Mouse (Mus musculus) midbrain, embryonic 11.5 days (tissue): ENCODE data around the gene Rab26. TPM values are rescaled to one million over a fixed set of nuclear protein-coding genes. Genes with fewer than 3 reads are reported as not detected.
A peak's percentile ranks its signal among the peaks of the same experiment; 100 is the strongest.

Source experiments
- ATAC-seq: fragments of 200-750 bp; cut with Nextera tagmentation; 2 replicates; pipeline ENCODE4 v1.8.0; 2017; ENCODE audit warnings: moderate TSS enrichment, moderate library complexity; ENCODE audit not compliant: low FRiP score
- DNase-seq: peaks from one replicate; pipeline ENCODE4 v3.0.0; 2015; ENCODE audit warnings: low spot score; ENCODE audit errors: missing footprints
- H3K27ac ChIP-seq: fragments of 300-500 bp; sonication (generic); 2 replicates; pipeline ENCODE4 v1.5.1; 2014; ENCODE audit warnings: low read depth, low read length
- H3K27me3 ChIP-seq: fragments of 300-500 bp; sonication (generic); 2 replicates; pipeline ENCODE4 v1.6.1; 2014; ENCODE audit warnings: mild to moderate bottlenecking, low read length, moderate library complexity, mixed read lengths; ENCODE audit not compliant: control insufficient read depth, insufficient read depth
- H3K36me3 ChIP-seq: fragments of 300-500 bp; sonication (generic); 2 replicates; pipeline ENCODE4 v1.6.1; 2014; ENCODE audit warnings: mild to moderate bottlenecking, low read length, moderate library complexity, mixed read lengths; ENCODE audit not compliant: control insufficient read depth, insufficient read depth
- H3K4me1 ChIP-seq: fragments of 300-500 bp; sonication (generic); 2 replicates; pipeline ENCODE4 v1.6.1; 2014; ENCODE audit warnings: low read length; ENCODE audit not compliant: control insufficient read depth, insufficient read depth
- H3K4me2 ChIP-seq: fragments of 300-500 bp; sonication (generic); 2 replicates; pipeline ENCODE4 v1.6.1; 2014; ENCODE audit warnings: mild to moderate bottlenecking, moderate library complexity
- H3K4me3 ChIP-seq: fragments of 300-500 bp; sonication (generic); 2 replicates; pipeline ENCODE4 v1.5.1; 2014; ENCODE audit warnings: low read depth, low read length
- H3K9ac ChIP-seq: fragments of 300-500 bp; sonication (generic); 2 replicates; pipeline ENCODE4 v1.6.1; 2014; ENCODE audit warnings: low read length
- H3K9me3 ChIP-seq: fragments of 300-500 bp; sonication (generic); 2 replicates; pipeline ENCODE4 v1.6.1; 2016; ENCODE audit warnings: low read length; ENCODE audit not compliant: control insufficient read depth
- WGBS: fragments of 180-500 bp; shearing (Covaris S2); extraction: QIAGEN DNeasy Blood & Tissue Kit; methylation state at CpG from one replicate; pipeline ENCODE4 v1.1.7; 2014; 5-methylcytosine and 5-hydroxymethylcytosine counted together
- polyA plus RNA-seq: library from polyadenylated mRNA; unstranded; fragments of >200 nt; fragmentation: Nextera tagmentation; extraction: Ambion mirVana; gene quantifications from 2 replicates; pipeline ENCODE4 v1.2.1, GENCODE M21; 2014

The Rab26 gene
- polyA plus RNA-seq, 1 experiment from 2014 or later: 2.2 TPM

DNA sequence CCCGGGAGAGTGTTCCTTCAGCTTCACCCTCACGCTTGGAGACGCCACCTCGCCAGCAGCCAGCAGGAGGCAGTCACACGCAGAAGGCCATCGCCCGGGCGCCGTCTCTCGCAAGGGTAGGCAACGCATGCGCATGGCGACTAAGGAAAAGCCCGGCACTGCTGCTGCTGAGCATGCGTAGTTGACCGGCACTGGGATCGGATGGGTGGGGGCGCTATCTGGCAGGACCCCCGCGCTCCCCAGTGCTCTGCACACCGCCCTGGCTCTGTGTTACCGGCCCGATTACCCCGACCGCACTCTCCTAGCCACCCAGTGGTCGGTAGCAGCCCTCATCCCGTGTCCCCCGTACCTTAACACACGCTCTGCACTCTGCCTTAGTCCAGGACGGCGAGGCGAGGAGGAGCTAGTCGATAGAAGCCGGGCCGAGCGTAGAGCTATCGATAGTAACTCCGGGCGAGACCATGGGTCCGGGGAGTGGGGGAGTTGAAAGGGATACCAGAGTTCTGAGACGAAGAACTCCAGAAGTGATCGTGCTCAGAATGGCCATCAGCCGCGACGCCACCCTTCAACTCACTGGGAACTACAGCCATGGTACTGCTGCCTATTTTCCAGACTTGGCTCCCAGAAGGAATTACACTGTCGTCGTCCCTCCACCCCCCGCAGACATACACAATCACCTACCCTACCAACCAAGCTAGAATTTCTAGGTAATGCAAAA is 55.2 kb downstream of the Rab26 start, which contains the start of gene Mlst8:
Gene Mlst8 (minus strand): TSS at position 416 of the 718 bp plus-strand sequence.
- H3K27me3 ChIP-seq: no peaks in the 10 kb centered on the region
- H3K4me2 ChIP-seq: peak within 1 kb of the TSS; percentile 53
- H3K4me1 ChIP-seq: peaks cover 8% of the 10 kb centered on the region
- DNase-seq (peak; percentile 99), ATAC-seq (peak; percentile 93)
- peak within 1 kb of the TSS; percentile 75 for H3K4me3 ChIP-seq
- peak within 1 kb of the TSS; percentile 89 for H3K9ac ChIP-seq
- peaks cover 7% of the 10 kb centered on the region for H3K36me3 ChIP-seq
- under 1% methylated on average over 48 of the region's 48 CpGs for WGBS
- H3K27ac ChIP-seq: peak within 1 kb of the TSS; percentile 94
- H3K9me3 ChIP-seq: no peaks in the 10 kb centered on the region

DNA sequence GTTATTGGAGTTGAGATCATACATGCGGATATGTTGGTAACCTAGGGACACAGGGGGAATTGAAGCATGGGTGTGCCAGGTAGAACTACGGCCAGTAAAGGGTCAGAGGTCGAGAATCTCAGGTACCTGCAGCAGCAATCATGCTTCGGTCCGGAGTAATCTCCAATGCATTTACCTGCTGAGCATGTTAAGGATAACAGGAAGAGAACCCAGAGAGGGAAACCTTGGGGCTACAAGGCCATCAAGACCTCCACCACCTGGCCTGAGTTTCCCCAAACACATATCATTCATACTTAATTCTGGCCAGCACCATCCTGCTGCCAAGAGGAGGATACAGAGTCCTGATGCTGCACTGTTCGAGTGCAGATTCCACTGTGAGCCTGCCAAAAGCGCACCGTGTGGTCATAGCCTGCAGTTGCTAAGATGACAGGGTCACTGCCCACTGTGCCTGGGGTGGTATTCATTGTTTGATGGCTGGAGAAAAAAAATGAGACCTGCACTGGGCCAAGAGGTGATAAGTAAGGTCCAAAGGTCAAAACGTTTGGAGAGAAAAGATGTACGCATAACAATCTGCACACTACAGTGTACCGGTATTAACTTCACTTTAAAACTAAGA is 55.9 kb downstream of the Rab26 start:
- Histone ChIP-seq H3K27me3 (no peaks in the 10 kb centered on the region), H3K36me3 (peaks cover 7% of the 10 kb centered on the region), H3K4me1 (peaks cover 8% of the 10 kb centered on the region), H3K27ac (no peak overlapping the region), H3K4me3 (peak overlapping the region; percentile 75), H3K4me2 (peak overlapping the region; percentile 53), H3K9ac (peak overlapping the region; percentile 89), H3K9me3 (no peaks in the 10 kb centered on the region)
- WGBS: 59% methylated on average over 11 of the region's 11 CpGs
- ATAC-seq: peak; percentile 36
- no peak for DNase-seq

Other genes with a start within 250 kb of the Rab26 start
- 0.06 TPM in 1 of 2 replicates, not detected in the other for gene Abca17, start 183.1 kb downstream of the Rab26 start, polyA plus RNA-seq
- gene Abca3, start 182.3 kb downstream of the Rab26 start, polyA plus RNA-seq: 11.6 and 12.2 TPM in 2 replicates
- gene Rnps1, start 119.6 kb downstream of the Rab26 start, polyA plus RNA-seq: 379 and 380 TPM in 2 replicates
- 59.5 and 66.3 TPM in 2 replicates for gene Eci1, start 107.6 kb downstream of the Rab26 start, polyA plus RNA-seq
- 1.7 and 2.1 TPM in 2 replicates for gene Dnase1l2, start 91.1 kb downstream of the Rab26 start, polyA plus RNA-seq
- 10.2 and 14.7 TPM in 2 replicates for gene E4f1, start 63.9 kb downstream of the Rab26 start, polyA plus RNA-seq
- 60.6 and 67.6 TPM in 2 replicates for gene Pgp, start 63.8 kb downstream of the Rab26 start, polyA plus RNA-seq
- gene Bricd5, start 60.3 kb downstream of the Rab26 start, polyA plus RNA-seq: 0.32 TPM in 1 of 2 replicates, not detected in the other
- gene Mlst8, start 55.1 kb downstream of the Rab26 start, polyA plus RNA-seq: 28.9 and 30.3 TPM in 2 replicates
- gene Caskin1, start 45.6 kb downstream of the Rab26 start, polyA plus RNA-seq: 5.5 and 6.2 TPM in 2 replicates
- 67.1 and 80.8 TPM in 2 replicates for gene Traf7, start 6.3 kb downstream of the Rab26 start, polyA plus RNA-seq
- gene Pkd1, start 15.6 kb upstream of the Rab26 start, polyA plus RNA-seq: 11.9 and 18.5 TPM in 2 replicates
- 50.6 and 57.6 TPM in 2 replicates for gene Tsc2, start 98.4 kb upstream of the Rab26 start, polyA plus RNA-seq
- 14.4 and 18.4 TPM in 2 replicates for gene Nthl1, start 98.5 kb upstream of the Rab26 start, polyA plus RNA-seq
- gene Slc9a3r2, start 116.1 kb upstream of the Rab26 start, polyA plus RNA-seq: 36.1 and 36.4 TPM in 2 replicates
- not detected in 2 replicates for gene Npw, start 124.2 kb upstream of the Rab26 start, polyA plus RNA-seq
- gene Zfp598, start 135.5 kb upstream of the Rab26 start, polyA plus RNA-seq: 23.5 and 24.9 TPM in 2 replicates
- 12.7 and 13.4 TPM in 2 replicates for gene Syngr3, start 155.7 kb upstream of the Rab26 start, polyA plus RNA-seq
- gene Gfer, start 161.9 kb upstream of the Rab26 start, polyA plus RNA-seq: 54.8 and 59.6 TPM in 2 replicates
- gene Noxo1, start 162.0 kb upstream of the Rab26 start, polyA plus RNA-seq: 0.97 and 1.5 TPM in 2 replicates
- gene Tbl3, start 173.4 kb upstream of the Rab26 start, polyA plus RNA-seq: 91.0 and 97.5 TPM in 2 replicates
- gene Rnf151, start 183.9 kb upstream of the Rab26 start, polyA plus RNA-seq: 0.22 TPM in 1 of 2 replicates, not detected in the other
- 1,270 and 1,392 TPM in 2 replicates for gene Rps2, start 183.9 kb upstream of the Rab26 start, polyA plus RNA-seq
- 198 and 210 TPM in 2 replicates for gene Ndufb10, start 190.3 kb upstream of the Rab26 start, polyA plus RNA-seq
- not detected in 2 replicates for gene Rpl3l, start 193.6 kb upstream of the Rab26 start, polyA plus RNA-seq
- gene Msrb1, start 202.4 kb upstream of the Rab26 start, polyA plus RNA-seq: 19.2 and 23.0 TPM in 2 replicates
- gene Hs3st6, start 218.8 kb upstream of the Rab26 start, polyA plus RNA-seq: 0.18 and 0.23 TPM in 2 replicates